Mouse (Mus musculus) kidney, embryonic 16.5 days (tissue): ENCODE data around the gene Cpsf4l. TPM values are rescaled to one million over a fixed set of nuclear protein-coding genes. Genes with fewer than 3 reads are reported as not detected.

Source experiments
- ATAC-seq: fragments of 200-750 bp; cut with Nextera tagmentation; 2 replicates; pipeline ENCODE4 v1.8.0; 2017; ENCODE audit warnings: moderate TSS enrichment; ENCODE audit not compliant: low FRiP score, low TSS enrichment
- H3K27ac ChIP-seq: fragments of 300-500 bp; sonication (generic); 2 replicates; pipeline ENCODE4 v1.5.1; 2014; ENCODE audit warnings: low read length
- H3K27me3 ChIP-seq: fragments of 300-500 bp; sonication (generic); 2 replicates; pipeline ENCODE4 v1.6.1; 2014; ENCODE audit warnings: low read length, control low read depth, mixed read lengths; ENCODE audit not compliant: insufficient read depth
- H3K36me3 ChIP-seq: fragments of 300-500 bp; sonication (generic); 2 replicates; pipeline ENCODE4 v1.6.1; 2014; ENCODE audit warnings: low read length, control low read depth, mixed read lengths; ENCODE audit not compliant: insufficient read depth
- H3K4me1 ChIP-seq: fragments of 300-500 bp; sonication (generic); 2 replicates; pipeline ENCODE4 v1.6.1; 2014; ENCODE audit warnings: low read length, control low read depth, mixed read lengths; ENCODE audit not compliant: insufficient read depth
- H3K4me2 ChIP-seq: fragments of 300-500 bp; sonication (generic); replicated peaks from 2 replicates; pipeline ENCODE4 v1.6.1; 2014; ENCODE audit warnings: low read depth, low read length
- H3K4me3 ChIP-seq: fragments of 300-500 bp; sonication (generic); 2 replicates; pipeline ENCODE4 v1.5.1; 2014; ENCODE audit warnings: mild to moderate bottlenecking, low read length
- H3K9ac ChIP-seq: fragments of 300-500 bp; sonication (generic); replicated peaks from 2 replicates; pipeline ENCODE4 v1.6.1; 2014; ENCODE audit warnings: low read length
- H3K9me3 ChIP-seq: fragments of 300-500 bp; sonication (generic); 2 replicates; pipeline ENCODE4 v1.6.1; 2016; ENCODE audit warnings: low read length, control low read depth
- WGBS: fragments of 180-500 bp; shearing (Covaris S2); extraction: QIAGEN DNeasy Blood & Tissue Kit; methylation state at CpG from one replicate; pipeline ENCODE4 v1.1.7; 2014; 5-methylcytosine and 5-hydroxymethylcytosine counted together
- polyA plus RNA-seq: library from polyadenylated mRNA; unstranded; fragments of >200 nt; fragmentation: Nextera tagmentation; extraction: Ambion mirVana; gene quantifications from 2 replicates; pipeline ENCODE4 v1.2.1, GENCODE M21; 2015

The Cpsf4l gene
- polyA plus RNA-seq, 1 experiment from 2014 or later: 1.3 TPM

GRCm38 (mm10) chr11:113690506-113690905 lies 19.3 kb downstream of the Cpsf4l start:
- Histone ChIP-seq H3K4me3 (no peak overlapping the region), H3K9me3 (peaks cover 4% of the 10 kb centered on the region; the same call in 1 of the 2 replicates), H3K27ac (no peak overlapping the region), H3K27me3 (no peaks in the 10 kb centered on the region), H3K9ac (no peak overlapping the region), H3K4me2 (no peak overlapping the region), H3K4me1 (peaks cover 9% of the 10 kb centered on the region), H3K36me3 (peaks cover 49% of the 10 kb centered on the region)
- no peak for ATAC-seq
- WGBS: 84% methylated on average over 12 of the region's 12 CpGs

GRCm38 (mm10) chr11:113687031-113687430 lies 22.8 kb downstream of the Cpsf4l start:
- Histone ChIP-seq H3K27me3 (no peaks in the 10 kb centered on the region), H3K9me3 (no peaks in the 10 kb centered on the region), H3K9ac (no peak overlapping the region), H3K36me3 (peaks cover 30% of the 10 kb centered on the region), H3K4me1 (peaks cover 25% of the 10 kb centered on the region), H3K4me3 (no peak overlapping the region), H3K27ac (no peak overlapping the region), H3K4me2 (no peak overlapping the region)
- 54% methylated on average over 2 of the region's 2 CpGs for WGBS
- ATAC-seq: no peak

GRCm38 (mm10) chr11:113684707-113685426 lies 24.9 kb downstream of the Cpsf4l start:
- H3K9ac ChIP-seq: peak overlapping the region; percentile 94
- H3K27ac ChIP-seq: peak overlapping the region; percentile 97
- H3K4me1 ChIP-seq: peaks cover 34% of the 10 kb centered on the region
- WGBS: 41% methylated on average over 25 of the region's 25 CpGs
- peaks cover 23% of the 10 kb centered on the region for H3K36me3 ChIP-seq
- ATAC-seq: no peak
- H3K4me2 ChIP-seq: peak overlapping the region; percentile 84
- no peaks in the 10 kb centered on the region for H3K27me3 ChIP-seq
- H3K9me3 ChIP-seq: no peaks in the 10 kb centered on the region
- H3K4me3 ChIP-seq: peak overlapping the region; percentile 98

- peak; percentile 95 for ATAC-seq
- H3K36me3 ChIP-seq: peaks cover 16% of the 10 kb centered on the region
- no peaks in the 10 kb centered on the region for H3K9me3 ChIP-seq
- H3K4me2 ChIP-seq: peak within 1 kb of the TSS; percentile 84
- peak within 1 kb of the TSS; percentile 94 for H3K9ac ChIP-seq
- under 1% methylated on average over 70 of the region's 73 CpGs for WGBS
- H3K27ac ChIP-seq: peak within 1 kb of the TSS; percentile 97
- H3K4me3 ChIP-seq: peak within 1 kb of the TSS; percentile 98
- H3K4me1 ChIP-seq: peaks cover 34% of the 10 kb centered on the region
- H3K27me3 ChIP-seq: no peaks in the 10 kb centered on the region
These were observed 25.7 kb downstream of the Cpsf4l start, which contains the start of the genes Fam104a and D11Wsu47e for GRCm38 (mm10) chr11:113683957-113684706. TSS of gene Fam104a (minus strand) at chr11:113684155. TSS of gene D11Wsu47e (plus strand) at chr11:113684412.

- H3K27me3 ChIP-seq: no peaks in the 10 kb centered on the region
- peak; percentile 75 for ATAC-seq
- peak overlapping the region; percentile 98 for H3K4me3 ChIP-seq
- H3K4me2 ChIP-seq: peak overlapping the region; percentile 67
- 0% methylated on average over 17 of the region's 38 CpGs for WGBS
- no peaks in the 10 kb centered on the region for H3K9me3 ChIP-seq
- H3K27ac ChIP-seq: peak overlapping the region; percentile 97
- peaks cover 34% of the 10 kb centered on the region for H3K4me1 ChIP-seq
- H3K36me3 ChIP-seq: peaks cover 11% of the 10 kb centered on the region
- H3K9ac ChIP-seq: peak overlapping the region; percentile 94
These were observed 26.2 kb downstream of the Cpsf4l start for GRCm38 (mm10) chr11:113683627-113683956.

GRCm38 (mm10) chr11:113682897-113683626 lies 26.8 kb downstream of the Cpsf4l start:
- peak overlapping the region; percentile 94 for H3K9ac ChIP-seq
- H3K36me3 ChIP-seq: peaks cover 5% of the 10 kb centered on the region
- H3K4me2 ChIP-seq: peak overlapping the region; percentile 67
- WGBS: 1% methylated on average over 37 of the region's 38 CpGs
- H3K4me3 ChIP-seq: peak overlapping the region; percentile 98
- ATAC-seq: peak; percentile 46
- H3K27me3 ChIP-seq: no peaks in the 10 kb centered on the region
- H3K27ac ChIP-seq: peak overlapping the region; percentile 97
- H3K9me3 ChIP-seq: no peaks in the 10 kb centered on the region
- H3K4me1 ChIP-seq: peaks cover 34% of the 10 kb centered on the region

GRCm38 (mm10) chr11:113681979-113682378 lies 27.8 kb downstream of the Cpsf4l start:
- Histone ChIP-seq H3K4me2 (peak overlapping the region; percentile 67; the same call in 1 of the 2 replicates), H3K4me1 (peaks cover 32% of the 10 kb centered on the region), H3K36me3 (peaks cover 1% of the 10 kb centered on the region; the same call in 1 of the 2 replicates), H3K9ac (no peak overlapping the region), H3K27me3 (no peaks in the 10 kb centered on the region), H3K27ac (no peak overlapping the region), H3K4me3 (no peak overlapping the region), H3K9me3 (no peaks in the 10 kb centered on the region)
- ATAC-seq: no peak

GRCm38 (mm10) chr11:113680954-113681353 lies 28.9 kb downstream of the Cpsf4l start:
- Histone ChIP-seq H3K4me1 (peaks cover 28% of the 10 kb centered on the region), H3K36me3 (peaks cover 9% of the 10 kb centered on the region), H3K4me2 (no peak overlapping the region), H3K27me3 (no peaks in the 10 kb centered on the region), H3K4me3 (no peak overlapping the region), H3K27ac (no peak overlapping the region), H3K9ac (no peak overlapping the region), H3K9me3 (no peaks in the 10 kb centered on the region)
- 75% methylated on average over 2 of the region's 2 CpGs for WGBS
- ATAC-seq: no peak

GRCm38 (mm10) chr11:113678373-113678772 lies 31.4 kb downstream of the Cpsf4l start:
- Histone ChIP-seq H3K4me2 (no peak overlapping the region), H3K9me3 (no peaks in the 10 kb centered on the region), H3K27me3 (no peaks in the 10 kb centered on the region), H3K27ac (no peak overlapping the region), H3K36me3 (peaks cover 15% of the 10 kb centered on the region), H3K4me1 (peaks cover 17% of the 10 kb centered on the region), H3K4me3 (no peak overlapping the region), H3K9ac (no peak overlapping the region)
- WGBS: 79% methylated on average over 8 of the region's 8 CpGs
- 0 out of 2 replicates have a peak, but pooled peaks have one; percentile 28 for ATAC-seq
